Mouse (Mus musculus) splenic B cell, adult 2 months (primary cell): ENCODE results near the gene Rpl24.

ENCODE experiments used
- DNase-seq: peaks from one replicate; pipeline ENCODE4 v3.0.0-alpha.2; 2011; ENCODE audit warnings: low read depth, low spot score
- H3K27me3 ChIP-seq: 2 replicates; pipeline ENCODE4 v1.6.1; 2012; ENCODE audit warnings: mild to moderate bottlenecking, low read length, moderate library complexity, mixed read lengths; ENCODE audit not compliant: control insufficient read depth, poor library complexity, insufficient read depth, severe bottlenecking
- H3K36me3 ChIP-seq: 2 replicates; pipeline ENCODE4 v1.6.1; 2012; ENCODE audit warnings: mild to moderate bottlenecking, low read length, moderate library complexity, mixed read lengths; ENCODE audit not compliant: control insufficient read depth, poor library complexity, insufficient read depth, severe bottlenecking

Rpl24 gene

GRCm38 (mm10) chr16:55994235-55994634 lies 28.2 kb downstream of the Rpl24 start:
- Histone ChIP-seq H3K36me3 (peaks cover 9% of the 10 kb centered on the region; the same call in 1 of the 2 replicates), H3K27me3 (no peaks in the 10 kb centered on the region)
- DNase-seq = no peak

GRCm38 (mm10) chr16:56006798-56007197 lies 40.7 kb downstream of the Rpl24 start:
- H3K36me3 ChIP-seq = peaks cover 9% of the 10 kb centered on the region

GRCm38 (mm10) chr16:56008862-56009261 lies 42.8 kb downstream of the Rpl24 start:
- no peaks in the 10 kb centered on the region for H3K27me3 ChIP-seq
- no peak for DNase-seq
- peaks cover 12% of the 10 kb centered on the region for H3K36me3 ChIP-seq

More at GRCm38 (mm10) chr16:56006798-56007197, 40.7 kb downstream of the Rpl24 start:
- H3K27me3 ChIP-seq = no peaks in the 10 kb centered on the region
- DNase-seq = no peak

- no peaks in the 10 kb centered on the region for H3K27me3 ChIP-seq
- no peak for DNase-seq
- H3K36me3 ChIP-seq = peaks cover 12% of the 10 kb centered on the region
Observed at GRCm38 (mm10) chr16:56012789-56013743, 47.0 kb downstream of the Rpl24 start.

- no peaks in the 10 kb centered on the region for H3K27me3 ChIP-seq
- H3K36me3 ChIP-seq = peaks cover 18% of the 10 kb centered on the region
- no peak for DNase-seq
Observed at GRCm38 (mm10) chr16:56014076-56014475, 48.0 kb downstream of the Rpl24 start.

- no peak for DNase-seq
- Histone ChIP-seq H3K27me3 (no peaks in the 10 kb centered on the region), H3K36me3 (peaks cover 17% of the 10 kb centered on the region)
Observed at GRCm38 (mm10) chr16:56019660-56020059, 53.6 kb downstream of the Rpl24 start.
